Mouse (Mus musculus): ENCODE results near the gene Sdha.
A peak's percentile ranks its signal among the peaks of the same experiment; 100 is the strongest.

Gene Sdha

GRCm38 (mm10) chr13:74349566-74350434, at the start of gene Sdha, which contains the start of gene Ccdc127:
TSS of gene Sdha (minus strand) at chr13:74350280.
TSS of gene Ccdc127 (plus strand) at chr13:74350309.
- peak; percentile 91 to 95 for DNase-seq (ENCODE audit: low spot score in 2 of 2)

GRCm38 (mm10) chr13:74399298-74399839, 49.3 kb upstream of the Sdha start, which contains the start of gene Ftl1-ps1:
TSS of gene Ftl1-ps1 (plus strand) at chr13:74399694.
- no peak for DNase-seq (ENCODE audit: low spot score in 2 of 2)

GRCm38 (mm10) chr13:74391156-74391555, 41.1 kb upstream of the Sdha start:
- DNase-seq (ENCODE audit: low spot score in 2 of 2) = no peak

- DNase-seq (ENCODE audit: low spot score in 2 of 2) = peak; percentile 69 to 78
Measured at GRCm38 (mm10) chr13:74390371-74390990, 40.4 kb upstream of the Sdha start, which contains the start of gene Zfp72. TSS of gene Zfp72 (minus strand) at chr13:74390836.

GRCm38 (mm10) chr13:74389730-74390129, 39.6 kb upstream of the Sdha start:
- no peak for DNase-seq (ENCODE audit: low spot score in 2 of 2)

GRCm38 (mm10) chr13:74382289-74382688, 32.2 kb upstream of the Sdha start:
- DNase-seq (ENCODE audit: low spot score in 2 of 2) = no peak

- no peak for DNase-seq (ENCODE audit: low spot score in 2 of 2)
Measured at GRCm38 (mm10) chr13:74381533-74382276, 31.6 kb upstream of the Sdha start.

- DNase-seq (ENCODE audit: low spot score in 2 of 2) = no peak
Measured at GRCm38 (mm10) chr13:74363859-74364235, 13.8 kb upstream of the Sdha start, which contains the start of gene Lrrc14b. TSS of gene Lrrc14b (minus strand) at chr13:74364005.

- DNase-seq (ENCODE audit: low spot score in 2 of 2) = no peak
Measured at GRCm38 (mm10) chr13:74363176-74363858, 13.2 kb upstream of the Sdha start.

GRCm38 (mm10) chr13:74362218-74362617, 12.1 kb upstream of the Sdha start:
- DNase-seq (ENCODE audit: low spot score in 2 of 2) = no peak

GRCm38 (mm10) chr13:74356491-74356890, 6.4 kb upstream of the Sdha start:
- DNase-seq (ENCODE audit: low spot score in 2 of 2) = no peak

- DNase-seq (ENCODE audit: low spot score in 2 of 2) = no peak
Measured at GRCm38 (mm10) chr13:74350435-74350906, 391 bp upstream of the Sdha start.

GRCm38 (mm10) chr13:74341036-74341435, 9.0 kb downstream of the Sdha start:
- no peak for DNase-seq (ENCODE audit: low spot score in 2 of 2)

- DNase-seq (ENCODE audit: low spot score in 2 of 2) = no peak
Measured at GRCm38 (mm10) chr13:74329321-74329720, 20.8 kb downstream of the Sdha start.

- DNase-seq (ENCODE audit: low spot score in 2 of 2) = peak; percentile 88 to 97
Measured at GRCm38 (mm10) chr13:74317170-74317849, 32.8 kb downstream of the Sdha start, which contains the start of gene Pdcd6. TSS of gene Pdcd6 (minus strand) at chr13:74317580.

GRCm38 (mm10) chr13:74316789-74317169, 33.3 kb downstream of the Sdha start:
- no peak for DNase-seq (ENCODE audit: low spot score in 2 of 2)

GRCm38 (mm10) chr13:74316386-74316785, 33.7 kb downstream of the Sdha start:
- DNase-seq (ENCODE audit: low spot score in 2 of 2) = no peak

- no peak for DNase-seq (ENCODE audit: low spot score in 2 of 2)
Measured at GRCm38 (mm10) chr13:74314616-74315015, 35.5 kb downstream of the Sdha start.

- no peak for DNase-seq (ENCODE audit: low spot score in 2 of 2)
Measured at GRCm38 (mm10) chr13:74305780-74306179, 44.3 kb downstream of the Sdha start.

- no peak for DNase-seq (ENCODE audit: low spot score in 2 of 2)
Measured at GRCm38 (mm10) chr13:74305380-74305779, 44.7 kb downstream of the Sdha start.
